Mouse (Mus musculus) telencephalon, adult 2 months (tissue): ENCODE data around the gene Loxl4.

Experiments
- DNase-seq: peaks from one replicate; pipeline ENCODE4 v3.0.0-alpha.2; 2011; ENCODE audit warnings: low read depth, low spot score

Gene Loxl4

DNA sequence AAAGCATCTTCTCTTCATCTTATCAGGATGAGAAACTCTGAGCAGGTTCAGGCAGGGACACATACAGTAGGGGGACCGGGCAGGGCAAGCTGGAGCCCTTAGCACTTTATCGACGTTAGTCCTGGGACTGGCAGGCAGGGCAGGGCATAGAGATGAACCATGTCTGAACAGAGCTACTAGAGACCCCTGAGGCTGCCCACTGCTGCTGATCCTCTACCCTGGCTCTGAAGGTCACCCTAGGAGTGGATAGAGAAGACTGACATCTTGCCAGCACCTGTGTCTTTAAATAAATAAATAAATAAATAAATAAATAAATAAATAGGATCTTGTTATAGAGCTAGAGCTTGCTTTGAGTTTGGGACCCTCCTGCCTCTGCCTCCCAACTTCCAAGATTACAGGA, 2.9 kb downstream of the Loxl4 start:
- DNase-seq = no peak

DNA sequence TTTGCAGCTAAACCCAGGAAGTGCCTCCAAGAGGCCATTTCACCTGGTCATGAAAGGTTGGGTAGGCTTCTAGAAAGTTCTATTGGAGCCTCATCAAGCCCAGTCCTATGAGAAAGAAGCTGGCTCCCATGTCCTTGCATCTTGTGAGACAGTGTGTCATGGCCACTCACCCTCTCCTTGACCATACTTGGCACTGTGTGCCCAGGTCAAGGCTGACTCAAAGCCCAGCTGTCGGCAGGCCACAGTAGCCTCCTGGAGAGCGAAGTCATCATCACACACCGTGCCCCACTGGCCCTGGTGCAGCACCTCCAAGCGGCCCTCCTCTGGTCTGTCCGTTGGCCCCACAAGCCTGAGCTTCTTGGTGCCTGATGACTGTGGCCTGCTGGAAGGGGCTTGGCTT, 4.5 kb downstream of the Loxl4 start:
- DNase-seq = no peak

DNA sequence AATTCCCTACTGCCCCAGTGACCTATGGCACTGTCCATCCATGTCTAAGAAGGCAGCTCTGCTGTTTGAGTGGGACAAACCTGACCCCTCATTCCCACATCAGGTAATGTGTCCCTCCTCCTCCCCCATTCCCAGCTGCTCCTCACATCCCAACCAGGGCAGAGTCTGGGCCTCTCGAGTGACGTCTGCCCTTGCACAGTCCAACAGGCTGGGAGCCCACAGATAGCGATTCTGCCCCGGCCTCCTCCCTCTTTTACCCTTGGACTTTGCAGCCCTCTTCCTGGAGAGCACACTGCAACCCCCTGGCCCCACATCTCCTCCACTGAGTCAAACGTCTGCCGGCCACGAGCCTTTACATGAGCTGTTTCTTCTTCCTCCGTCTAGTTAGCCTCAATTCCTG, 10.0 kb downstream of the Loxl4 start:
- DNase-seq = no peak

DNA sequence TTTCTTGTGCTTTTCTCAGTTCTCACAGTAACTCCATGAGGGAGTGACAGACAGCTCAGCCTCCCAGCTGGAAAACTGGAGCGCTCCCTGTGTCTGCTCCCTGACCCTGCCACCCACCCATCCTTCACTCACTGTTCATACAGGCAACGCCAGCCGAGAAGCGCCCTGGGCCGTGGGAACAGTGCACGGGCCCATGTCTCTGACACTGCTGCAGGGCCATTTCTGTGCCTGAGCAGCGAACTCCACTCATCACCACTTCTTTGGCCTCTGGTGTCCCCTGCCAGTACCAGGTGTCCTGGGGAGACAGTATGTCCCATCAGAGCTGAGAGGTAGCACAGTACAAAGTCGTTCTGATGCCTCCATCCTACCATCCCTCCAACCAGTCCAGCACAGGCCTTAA, 10.6 kb downstream of the Loxl4 start:
- DNase-seq = no peak

- DNase-seq = no peak
Measured at GRCm38 (mm10) chr19:42601445-42601844, 11.2 kb downstream of the Loxl4 start.

GRCm38 (mm10) chr19:42600591-42600990, 12.0 kb downstream of the Loxl4 start:
- DNase-seq = no peak

DNA sequence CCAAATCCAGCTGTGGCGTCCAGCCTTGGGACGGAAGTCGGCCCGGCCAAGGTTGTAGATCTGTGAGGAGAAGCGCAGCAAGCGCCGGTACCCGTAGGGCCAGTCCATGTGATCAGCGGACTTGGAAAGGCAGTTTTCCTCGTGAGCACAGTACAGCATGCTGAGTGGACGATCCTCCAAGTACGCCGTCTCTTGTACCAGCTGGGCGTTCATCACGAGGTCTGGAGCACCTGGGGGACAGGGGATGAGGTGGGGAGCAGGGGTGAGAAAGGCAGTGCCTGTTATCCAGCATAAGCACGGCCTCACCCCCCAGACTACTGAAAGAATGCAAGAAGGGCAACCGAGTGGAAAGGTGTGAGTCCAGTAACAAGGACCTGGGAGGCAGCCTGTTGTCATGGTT, 12.7 kb downstream of the Loxl4 start:
- no peak for DNase-seq

DNA sequence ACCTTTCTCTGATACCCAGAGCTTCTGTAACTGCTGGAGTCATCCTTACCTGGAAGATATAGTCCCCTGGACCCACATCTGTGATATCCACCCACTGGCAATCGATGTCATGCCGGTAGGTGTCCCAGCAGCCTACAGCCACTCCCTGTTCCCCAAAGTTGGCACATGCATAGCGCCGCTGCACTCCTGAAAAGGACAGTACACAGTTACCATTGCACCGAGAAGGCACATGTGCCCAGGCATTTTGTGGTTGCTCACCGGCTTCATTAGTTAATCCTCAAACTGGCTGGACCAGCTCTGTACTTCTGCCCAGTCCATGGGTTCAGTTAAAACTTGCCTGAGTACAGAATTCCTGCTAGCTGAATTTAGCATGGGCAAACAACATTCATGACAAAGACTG, 14.7 kb downstream of the Loxl4 start:
- no peak for DNase-seq

DNA sequence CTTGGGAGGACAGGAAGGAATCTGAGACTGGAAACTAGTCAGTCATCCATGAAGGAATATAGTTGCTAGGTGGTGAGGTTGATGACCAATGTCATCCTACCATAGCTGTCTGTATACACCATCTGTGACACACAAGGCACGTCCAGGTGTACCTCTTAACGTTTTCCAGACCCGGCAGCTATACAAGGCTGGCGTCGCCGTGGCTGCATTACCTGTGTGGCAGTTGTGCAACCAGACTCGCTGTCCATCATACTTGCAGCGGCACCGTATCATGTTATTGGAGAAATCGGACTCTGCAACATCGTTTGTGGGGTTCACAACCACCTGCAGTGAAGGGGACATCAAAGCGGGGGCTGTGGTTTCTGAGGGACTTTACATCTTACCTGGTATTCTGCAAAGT, 15.3 kb downstream of the Loxl4 start:
- DNase-seq = no peak

GRCm38 (mm10) chr19:42595066-42595465, 17.5 kb downstream of the Loxl4 start:
- DNase-seq = no peak

DNA sequence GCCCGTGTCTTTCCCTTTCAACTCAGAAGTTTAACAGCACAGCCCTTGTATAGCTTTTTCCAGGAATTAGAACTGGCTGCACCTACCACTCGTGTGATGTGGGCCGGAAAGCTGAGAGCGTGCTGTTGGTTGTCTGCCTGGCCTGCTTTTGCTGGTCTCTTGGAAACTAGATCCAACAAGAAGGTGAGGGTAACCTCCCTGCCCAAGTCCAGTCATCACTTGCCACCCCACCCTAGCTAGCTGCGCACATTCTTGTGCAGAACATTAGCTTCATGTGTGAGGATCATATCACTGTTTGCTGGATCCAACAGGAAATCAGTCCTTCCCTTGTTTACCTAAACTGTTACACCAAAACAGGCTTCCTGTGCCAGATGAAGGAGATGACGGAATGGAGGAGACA, 19.2 kb downstream of the Loxl4 start:
- DNase-seq = no peak

- DNase-seq = no peak
Measured at GRCm38 (mm10) chr19:42591534-42591933, 21.1 kb downstream of the Loxl4 start.

DNA sequence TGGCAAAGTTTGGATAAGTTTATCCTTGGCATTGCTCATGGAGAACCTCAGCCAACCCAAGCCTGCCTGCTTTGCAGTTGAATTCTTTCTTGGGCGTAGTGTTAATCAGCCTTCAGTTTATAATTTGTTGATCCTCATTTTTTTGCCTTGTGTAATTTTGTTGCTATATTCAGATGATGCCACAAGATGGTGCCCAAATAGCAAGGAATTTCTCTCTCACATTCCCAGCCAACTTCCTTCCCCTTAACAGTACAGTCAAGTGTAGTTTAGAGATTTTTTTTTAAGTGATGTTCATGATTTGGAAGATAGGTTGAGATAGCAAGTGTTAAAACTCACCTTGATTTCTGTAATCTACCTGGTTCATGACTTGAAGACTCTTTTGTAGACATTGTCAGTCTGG, 23.4 kb downstream of the Loxl4 start:
- peak; percentile 28 for DNase-seq

GRCm38 (mm10) chr19:42587704-42588103, 24.9 kb downstream of the Loxl4 start:
- DNase-seq = no peak

DNA sequence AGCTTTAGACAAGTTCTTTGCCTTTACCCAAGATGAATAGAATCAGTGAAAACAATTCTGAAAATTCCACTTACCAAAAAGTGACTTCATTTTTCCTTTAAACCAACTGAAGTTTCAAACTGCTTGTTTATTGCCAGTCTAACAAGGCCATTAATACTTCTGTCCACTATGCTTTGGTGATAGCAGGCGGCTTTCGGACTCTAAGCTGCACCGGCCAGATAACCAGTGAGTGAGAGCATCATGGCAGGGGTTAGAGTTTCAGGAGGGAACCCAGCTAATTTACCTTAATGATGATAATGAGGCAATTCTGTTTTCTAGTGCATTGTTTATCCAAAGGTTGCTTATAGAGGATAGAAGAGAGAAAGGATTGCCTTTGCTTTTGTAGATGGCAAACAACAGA, 28.4 kb downstream of the Loxl4 start:
- DNase-seq = no peak

DNA sequence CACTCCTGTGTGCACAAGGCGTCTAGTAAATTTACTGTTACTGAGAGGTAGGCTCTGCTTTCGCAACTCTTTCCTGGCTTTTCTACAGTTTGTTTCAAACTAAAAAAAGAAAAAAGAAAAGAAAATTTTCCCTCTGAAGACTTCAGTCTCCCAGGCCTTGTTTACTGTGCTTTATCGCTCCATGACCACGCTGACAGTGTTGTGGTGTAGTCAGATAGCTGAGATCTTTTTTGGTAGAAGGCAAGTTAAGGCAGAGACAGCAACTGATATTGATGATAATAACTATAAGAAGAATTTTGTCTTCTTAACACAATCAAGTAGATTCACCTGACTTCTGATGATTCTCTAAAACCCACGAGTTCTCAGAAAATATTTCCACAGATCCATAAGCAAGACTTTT, 28.9 kb downstream of the Loxl4 start:
- no peak for DNase-seq

- DNase-seq = no peak
Measured at GRCm38 (mm10) chr19:42582811-42583370, 29.7 kb downstream of the Loxl4 start.

- no peak for DNase-seq
Measured at GRCm38 (mm10) chr19:42580701-42581100, 31.9 kb downstream of the Loxl4 start.

GRCm38 (mm10) chr19:42578631-42579030, 34.0 kb downstream of the Loxl4 start:
- no peak for DNase-seq

DNA sequence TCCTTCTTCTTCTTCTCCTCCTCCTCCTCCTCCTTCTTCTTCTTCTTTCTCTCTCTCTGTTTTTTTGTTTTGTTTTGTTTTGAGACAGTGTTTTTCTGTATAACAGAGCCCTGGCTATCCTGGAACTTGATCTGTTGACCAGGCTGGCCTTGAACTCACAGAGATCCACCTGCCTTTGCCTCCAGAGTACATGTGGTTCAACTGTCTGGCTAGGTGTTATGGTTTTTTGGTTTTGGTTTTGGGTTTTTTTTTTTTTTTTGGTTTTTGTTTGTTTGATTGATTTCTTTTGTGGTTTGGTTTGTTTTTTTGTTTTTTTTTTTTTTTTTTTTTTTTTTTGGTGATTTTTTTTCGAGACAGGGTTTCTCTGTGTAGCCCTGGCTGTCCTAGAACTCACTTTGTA, 35.8 kb downstream of the Loxl4 start:
- DNase-seq = no peak

GRCm38 (mm10) chr19:42575317-42575716, 37.3 kb downstream of the Loxl4 start:
- DNase-seq = no peak

DNA sequence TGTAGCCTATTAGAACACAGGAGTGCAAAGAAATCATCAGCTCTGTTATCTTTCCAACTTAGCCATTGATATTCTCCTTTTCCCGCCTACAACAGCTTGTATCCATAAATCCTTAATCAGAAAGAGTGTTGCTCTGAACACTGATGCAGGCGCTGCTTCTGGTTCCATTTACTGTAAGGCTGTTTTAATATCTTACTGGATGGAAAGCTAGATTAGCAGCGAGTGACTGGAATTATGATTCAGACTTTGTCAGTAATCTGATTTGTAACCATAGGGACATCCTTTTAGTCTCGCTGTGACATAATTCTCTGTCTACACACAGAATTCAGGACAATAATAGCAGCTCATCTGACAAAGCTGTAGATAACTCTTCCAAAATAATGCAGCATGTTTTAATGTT, 41.3 kb downstream of the Loxl4 start:
- DNase-seq = no peak

GRCm38 (mm10) chr19:42569076-42569475, 43.5 kb downstream of the Loxl4 start:
- DNase-seq = no peak

GRCm38 (mm10) chr19:42567020-42567419, 45.6 kb downstream of the Loxl4 start:
- no peak for DNase-seq
